Mouse (Mus musculus): ENCODE results near the gene Tax1bp1.
A peak's percentile ranks its signal among the peaks of the same experiment; 100 is the strongest.

Tax1bp1 gene

GRCm38 (mm10) chr6:52705280-52705679 is 8.2 kb upstream of the Tax1bp1 start:
- DNase-seq (ENCODE audit: low read depth, low spot score), result no peak

- no peak for DNase-seq (ENCODE audit: low read depth, low spot score)
Measured at GRCm38 (mm10) chr6:52707815-52708214, 5.7 kb upstream of the Tax1bp1 start.

DNA sequence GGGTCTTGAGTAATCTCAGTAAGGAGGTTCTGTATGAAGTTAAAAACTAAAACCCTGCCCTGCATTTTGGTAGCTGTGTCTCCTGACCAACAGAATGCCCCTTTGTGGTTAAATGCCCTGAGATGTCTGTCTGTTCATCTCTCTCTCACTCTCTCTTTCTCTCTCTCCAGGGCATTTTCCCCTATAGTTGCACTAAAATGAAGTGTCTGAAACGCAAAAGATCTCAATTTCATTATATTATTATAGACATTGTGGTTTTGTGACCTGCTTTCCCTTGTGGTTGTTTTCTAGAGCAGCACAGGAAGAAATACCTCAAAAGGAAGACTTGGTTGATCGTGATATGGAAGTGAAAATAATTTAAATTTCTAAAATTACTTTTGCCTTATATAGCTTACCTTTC is 966 bp upstream of the Tax1bp1 start:
- peak; percentile 29 for DNase-seq (ENCODE audit: low read depth, low spot score)

DNA sequence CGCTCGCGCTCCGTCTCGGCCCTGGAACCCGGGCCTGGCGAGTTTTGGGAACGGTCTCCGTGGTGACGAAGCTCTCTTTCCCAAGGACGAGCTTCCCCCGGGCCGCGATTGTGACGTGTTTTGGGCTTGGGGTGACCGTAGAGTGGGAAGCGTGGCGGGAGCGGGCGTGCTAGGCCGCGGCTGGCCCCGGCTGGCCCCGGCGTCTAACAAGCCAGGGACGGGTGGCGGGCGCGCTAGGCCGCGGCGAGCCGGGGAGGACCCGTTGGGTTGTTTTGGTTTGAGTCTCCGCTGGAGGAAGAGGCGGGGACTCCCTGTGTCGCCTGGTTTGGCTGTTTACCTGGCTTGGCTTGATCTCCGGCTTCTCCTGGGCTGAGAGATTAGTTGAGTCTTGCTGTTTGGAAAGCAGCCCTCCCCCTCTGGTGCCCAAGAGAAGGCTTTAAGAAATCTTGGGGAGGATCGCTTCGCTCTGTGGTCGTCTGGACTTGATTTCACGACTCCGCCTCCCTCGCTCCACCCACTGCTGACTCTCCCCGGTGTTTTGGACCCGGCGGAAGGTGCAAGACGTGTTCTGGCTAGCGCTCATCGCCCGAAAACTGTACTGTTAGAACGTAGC is 474 bp downstream of the Tax1bp1 start:
- peak; percentile 90 for DNase-seq (ENCODE audit: low read depth, low spot score)

- DNase-seq (ENCODE audit: low read depth, low spot score), result no peak
Measured at GRCm38 (mm10) chr6:52717493-52718192, 4.1 kb downstream of the Tax1bp1 start.

DNA sequence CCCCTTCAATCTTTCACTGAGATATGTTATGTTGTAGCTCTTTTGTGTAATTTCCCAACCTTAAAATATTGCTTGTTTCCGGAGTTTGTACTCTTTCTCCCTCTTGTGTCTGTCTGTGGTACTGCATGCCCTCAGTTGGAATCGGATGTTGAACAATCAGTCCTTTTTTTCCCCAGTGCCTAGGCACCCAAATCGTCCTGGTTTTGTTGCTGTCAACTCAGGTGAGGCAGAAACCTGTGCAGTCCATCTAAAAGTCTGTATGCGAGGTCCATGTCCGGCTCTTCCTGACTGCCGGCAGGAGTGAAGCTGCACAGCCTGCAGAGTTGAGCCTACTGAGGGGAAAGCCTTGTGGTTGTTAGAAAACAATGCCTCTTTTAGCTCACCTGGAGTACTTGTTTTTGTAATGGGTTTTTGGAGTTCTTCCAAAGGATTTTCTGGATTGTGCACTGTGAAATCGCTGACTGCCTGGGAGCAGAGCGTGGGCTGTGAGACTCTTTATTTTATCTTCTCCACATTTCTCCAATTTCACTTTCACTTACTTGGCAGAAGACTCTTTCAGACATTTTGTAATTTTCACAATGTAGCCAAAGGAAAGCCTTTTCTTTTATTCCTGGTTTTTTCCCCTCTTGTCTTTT is 11.4 kb downstream of the Tax1bp1 start:
- DNase-seq (ENCODE audit: low read depth, low spot score), result peak; percentile 58

GRCm38 (mm10) chr6:52730338-52730737 is 16.8 kb downstream of the Tax1bp1 start:
- no peak for DNase-seq (ENCODE audit: low read depth, low spot score)

DNA sequence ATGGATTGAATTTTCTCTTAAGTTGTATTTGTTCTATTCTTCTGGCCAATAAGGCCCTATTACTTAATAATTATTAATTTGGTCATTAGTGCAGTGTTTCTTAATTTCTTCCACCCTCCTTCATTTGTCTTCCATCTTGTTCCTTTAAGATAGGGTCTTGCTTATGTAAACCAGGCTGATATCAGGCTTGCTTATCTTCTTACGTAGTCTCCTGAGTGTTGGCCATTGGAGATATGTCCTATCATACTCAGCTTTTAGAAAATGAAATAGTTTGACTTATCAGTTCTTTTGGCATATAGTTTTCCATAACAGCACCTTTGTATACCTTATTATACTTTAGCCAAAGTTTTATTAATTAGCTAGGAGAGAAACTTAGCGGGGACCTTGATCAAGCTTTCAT is 21.1 kb downstream of the Tax1bp1 start:
- no peak for DNase-seq (ENCODE audit: low read depth, low spot score)

GRCm38 (mm10) chr6:52752832-52753231 is 39.3 kb downstream of the Tax1bp1 start:
- DNase-seq (ENCODE audit: low read depth, low spot score), result no peak

- peak; percentile 31 for DNase-seq (ENCODE audit: low read depth, low spot score)
Measured at GRCm38 (mm10) chr6:52765206-52765605, 51.7 kb downstream of the Tax1bp1 start.

DNA sequence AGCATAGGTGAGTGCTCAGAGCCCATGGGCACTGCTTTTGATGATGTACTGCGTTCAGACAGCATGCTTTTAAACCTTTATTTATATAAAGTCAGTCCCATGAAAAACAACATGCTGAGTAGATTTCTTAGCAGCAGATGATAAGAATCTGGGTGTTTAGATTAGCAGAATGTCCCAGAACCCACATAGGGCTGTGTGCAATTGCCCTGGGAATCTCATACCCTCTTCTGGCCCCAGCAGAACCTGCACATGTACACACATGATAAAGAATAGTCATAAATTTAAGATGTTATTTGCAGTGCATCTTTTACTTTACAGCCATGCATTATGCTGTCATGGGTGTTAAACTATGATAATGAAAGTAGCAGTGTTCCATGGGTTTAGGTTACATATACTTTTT is 57.3 kb downstream of the Tax1bp1 start:
- no peak for DNase-seq (ENCODE audit: low read depth, low spot score)

GRCm38 (mm10) chr6:52773132-52773531 is 59.6 kb downstream of the Tax1bp1 start:
- DNase-seq (ENCODE audit: low read depth, low spot score), result no peak

GRCm38 (mm10) chr6:52775350-52775749 is 61.8 kb downstream of the Tax1bp1 start:
- no peak for DNase-seq (ENCODE audit: low read depth, low spot score)

- no peak for DNase-seq (ENCODE audit: low read depth, low spot score)
Measured at GRCm38 (mm10) chr6:52775956-52776355, 62.4 kb downstream of the Tax1bp1 start.

- no peak for DNase-seq (ENCODE audit: low read depth, low spot score)
Measured at GRCm38 (mm10) chr6:52777034-52777433, 63.5 kb downstream of the Tax1bp1 start.

GRCm38 (mm10) chr6:52778523-52778922 is 65.0 kb downstream of the Tax1bp1 start:
- DNase-seq (ENCODE audit: low read depth, low spot score), result no peak

- no peak for DNase-seq (ENCODE audit: low read depth, low spot score)
Measured at GRCm38 (mm10) chr6:52779546-52779945, 66.0 kb downstream of the Tax1bp1 start.

- DNase-seq (ENCODE audit: low read depth, low spot score), result no peak
Measured at GRCm38 (mm10) chr6:52790316-52790715, 76.8 kb downstream of the Tax1bp1 start.

GRCm38 (mm10) chr6:52790781-52791180 is 77.3 kb downstream of the Tax1bp1 start:
- no peak for DNase-seq (ENCODE audit: low read depth, low spot score)

- no peak for DNase-seq (ENCODE audit: low read depth, low spot score)
Measured at GRCm38 (mm10) chr6:52792455-52792854, 78.9 kb downstream of the Tax1bp1 start.

DNA sequence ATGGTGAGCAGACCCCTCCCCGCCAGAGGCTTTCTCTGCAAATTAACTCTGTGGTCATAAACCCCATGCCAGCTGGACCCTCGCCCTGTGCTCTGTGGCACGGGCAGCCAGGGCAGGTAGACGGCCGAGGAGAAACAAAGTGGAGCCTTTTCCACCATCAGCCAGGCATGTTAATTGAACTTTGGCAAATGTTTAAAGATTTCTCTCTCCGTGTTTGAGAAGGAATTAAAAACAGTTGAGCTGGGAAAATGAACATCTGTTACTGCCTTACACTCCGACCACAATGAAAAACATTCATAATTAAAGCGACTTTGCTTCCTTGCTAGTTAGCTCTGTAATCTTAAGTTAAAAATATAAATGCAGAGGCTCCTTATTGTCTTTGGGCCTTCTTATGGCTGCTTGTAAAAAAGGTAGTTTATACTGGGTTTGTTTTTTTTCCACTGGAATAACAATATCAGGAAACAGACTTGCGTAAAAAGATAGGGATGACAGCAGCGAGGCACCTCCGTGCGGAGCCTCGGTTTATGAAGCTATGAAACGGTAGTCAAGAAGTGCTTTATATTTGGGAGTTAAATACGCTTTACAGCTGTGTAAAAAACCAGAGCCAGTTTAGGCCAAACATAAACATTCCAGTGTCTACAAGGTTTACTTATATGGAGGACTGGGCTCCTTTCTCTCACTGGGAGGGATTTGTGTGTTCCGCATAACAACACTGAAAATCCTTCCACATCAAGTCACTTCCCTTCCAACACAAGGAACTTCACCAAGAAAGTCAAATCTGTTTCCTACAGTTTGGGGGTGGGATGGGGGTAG is 81.7 kb downstream of the Tax1bp1 start:
- DNase-seq (ENCODE audit: low read depth, low spot score), result no peak

DNA sequence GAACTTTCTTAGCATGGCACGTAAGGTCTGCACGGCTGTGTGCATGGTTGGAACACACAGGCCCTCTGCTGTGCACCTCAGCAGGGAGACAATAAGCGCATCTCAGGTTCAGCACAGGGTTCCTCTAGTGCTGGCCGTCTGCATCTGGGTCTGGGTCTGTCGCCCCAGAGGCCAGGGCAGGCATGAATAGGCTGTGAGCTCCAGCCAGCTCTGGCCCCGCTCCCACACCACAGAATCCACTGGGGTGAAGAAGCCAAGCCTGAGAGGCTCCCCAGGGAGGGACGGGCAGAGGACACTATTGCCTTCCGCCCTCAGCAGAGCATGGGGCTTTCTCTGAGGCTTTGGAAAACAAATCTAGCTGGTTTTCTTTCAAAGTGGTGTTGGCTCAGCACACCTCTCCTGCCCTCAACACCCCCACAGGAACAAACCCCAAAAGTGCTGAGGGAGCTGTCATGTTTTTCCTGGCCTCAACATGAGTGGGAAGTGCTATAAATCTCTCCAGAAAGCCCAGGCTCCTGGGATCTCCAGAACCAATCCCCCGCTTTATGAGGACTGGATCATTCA is 82.6 kb downstream of the Tax1bp1 start:
- no peak for DNase-seq (ENCODE audit: low read depth, low spot score)

Data from A20 (cell line).